In genomic region chr11:88202077-88202476, GRCm38 (mm10) we compare ENCODE assay signal across 18 mouse cellular contexts. TPM values are rescaled to one million over a fixed set of nuclear protein-coding genes. Genes with fewer than 3 reads are reported as not detected.
DNase-seq lines count a peak whose midpoint lies in the region; ATAC-seq and TF ChIP-seq lines count a peak whose summit lies in the region.
"Had no signal": no experiment of that assay in that cellular context is flagged by ENCODE, and none has a peak within 500 bp of the region (broad histone marks: within the 10 kb centered on the region; RNA-seq: fewer than 3 reads in every experiment).

No protein-coding gene starts in this region.

- peak overlapping the region; percentile 99 for H3K27ac ChIP-seq in gastrocnemius, adult 2 months
- H3K27ac ChIP-seq in hindbrain, embryonic 12.5 days: no peak overlapping the region
- H3K27ac ChIP-seq in hindbrain, embryonic 16.5 days (ENCODE audit: low read depth, low read length): no peak overlapping the region
- H3K27ac ChIP-seq: embryonic facial prominence, embryonic 10.5 days; hindbrain, embryonic 15.5 days; liver, embryonic 14.5 days had no signal

- H3K4me3 ChIP-seq in gastrocnemius, adult 2 months: peak overlapping the region; percentile 65
- H3K4me3 ChIP-seq in hindbrain, embryonic 12.5 days: no peak overlapping the region
- no peak overlapping the region for H3K4me3 ChIP-seq in hindbrain, embryonic 16.5 days (ENCODE audit: low read length)
- H3K4me3 ChIP-seq: embryonic facial prominence, embryonic 10.5 days; hindbrain, embryonic 15.5 days had no signal

- no peak for TF ChIP-seq CTCF in gastrocnemius, adult 2 months (IDR thresholded peaks at IDR 0.05)

- H3K9ac ChIP-seq in hindbrain, embryonic 12.5 days: 0 out of 2 replicates have a peak overlapping the region, but pooled peaks have one; percentile 19
- no peak overlapping the region for H3K9ac ChIP-seq in hindbrain, embryonic 16.5 days (ENCODE audit: low read depth, low read length)
- H3K9ac ChIP-seq: hindbrain, embryonic 15.5 days; liver, embryonic 14.5 days had no signal

- ATAC-seq in hindbrain, embryonic 12.5 days (ENCODE audit: low FRiP score): no peak
- ATAC-seq in hindbrain, embryonic 16.5 days: no peak

- no peak for DNase-seq in gastrocnemius, adult 2 months
- DNase-seq in gastrocnemius, postnatal 25 days: no peak
- DNase-seq in R1 (ENCODE audit: low read depth, low spot score): peak; percentile 87
- DNase-seq in heart, postnatal 4 days: peak; percentile 44
- no peak for DNase-seq in adrenal gland, postnatal 10 days
- DNase-seq in kidney, postnatal 14 days: no peak
- DNase-seq: adrenal gland, postnatal 14 days; cerebellum, postnatal 10 days; gastrocnemius, postnatal 14 days; kidney, adult 18-20 months; kidney, postnatal 36 days; thymus, postnatal 36 days had no signal

- H3K4me2 ChIP-seq in hindbrain, embryonic 12.5 days (replicated peaks): no peak overlapping the region
- H3K4me2 ChIP-seq in hindbrain, embryonic 16.5 days (ENCODE audit: low read length): no peak overlapping the region
- H3K4me2 ChIP-seq: hindbrain, embryonic 15.5 days; midbrain, embryonic 11.5 days had no signal

- WGBS in hindbrain, embryonic 12.5 days: 5% methylated on average over 2 of the region's 2 CpGs
- WGBS in hindbrain, embryonic 16.5 days: 6% methylated on average over 2 of the region's 2 CpGs

- peaks cover 23% of the 10 kb centered on the region for H3K4me1 ChIP-seq in hindbrain, embryonic 12.5 days
- peaks cover 16% of the 10 kb centered on the region for H3K4me1 ChIP-seq in hindbrain, embryonic 16.5 days (ENCODE audit: control insufficient read depth, insufficient read depth, low read depth, low read length)

- no peaks in the 10 kb centered on the region for H3K9me3 ChIP-seq in hindbrain, embryonic 12.5 days (replicated peaks)
- H3K9me3 ChIP-seq in hindbrain, embryonic 16.5 days (ENCODE audit: control insufficient read depth, low read length): no peaks in the 10 kb centered on the region
- H3K9me3 ChIP-seq: embryonic facial prominence, embryonic 10.5 days; hindbrain, embryonic 15.5 days had no signal

- intact Hi-C loops in gastrocnemius, adult 2 months (cut with DNase I): no loop called here

- H3K27me3 ChIP-seq in hindbrain, embryonic 12.5 days: no peaks in the 10 kb centered on the region
- H3K27me3 ChIP-seq in hindbrain, embryonic 16.5 days (replicated peaks; ENCODE audit: control insufficient read depth, insufficient read depth, low read length): no peaks in the 10 kb centered on the region
- H3K27me3 ChIP-seq: hindbrain, embryonic 15.5 days had no signal

- peaks cover under 1% of the 10 kb centered on the region; the same call in 1 of the 2 replicates for H3K36me3 ChIP-seq in hindbrain, embryonic 12.5 days
- no peaks in the 10 kb centered on the region for H3K36me3 ChIP-seq in hindbrain, embryonic 16.5 days (ENCODE audit: control insufficient read depth, insufficient read depth, low read length)
- H3K36me3 ChIP-seq: hindbrain, embryonic 15.5 days had no signal

RNA-seq across cellular contexts. Expression of gene Mrps23, which starts 2.1 kb away (rescaled TPM):
- total RNA-seq in gastrocnemius, adult 2 months (2021): 100 to 1,000 TPM; 122 to 144 TPM
- 100 to 1,000 TPM; 126 to 133 TPM for total RNA-seq in gastrocnemius, postnatal 25 days (2021)
- polyA plus RNA-seq in hindbrain, embryonic 12.5 days (2016; fragmentation: Nextera tagmentation; extraction: Ambion mirVana): 57.4 and 66.8 TPM in 2 replicates
- 61.1 and 68.8 TPM in 2 replicates for polyA plus RNA-seq in hindbrain, embryonic 16.5 days (2015; fragmentation: Nextera tagmentation; extraction: Ambion mirVana)
- total RNA-seq in heart, postnatal 4 days (2021): 100 to 1,000 TPM; 204 to 207 TPM
- total RNA-seq in adrenal gland, postnatal 10 days (2021): 100 to 1,000 TPM; 175 to 192 TPM

Comparison
In these comparisons a context has a peak if more than half of its experiments do, and no peak if none do; other contexts are left out.
1. DNase-seq: peak in R1 (single experiment) and heart, postnatal 4 days (single experiment); none in gastrocnemius, adult 2 months (single experiment), gastrocnemius, postnatal 25 days (single experiment), adrenal gland, postnatal 10 days (single experiment) and kidney, postnatal 14 days (single experiment).